Comparison of ENCODE assay signal across 8 mouse cellular contexts in the genomic region with DNA sequence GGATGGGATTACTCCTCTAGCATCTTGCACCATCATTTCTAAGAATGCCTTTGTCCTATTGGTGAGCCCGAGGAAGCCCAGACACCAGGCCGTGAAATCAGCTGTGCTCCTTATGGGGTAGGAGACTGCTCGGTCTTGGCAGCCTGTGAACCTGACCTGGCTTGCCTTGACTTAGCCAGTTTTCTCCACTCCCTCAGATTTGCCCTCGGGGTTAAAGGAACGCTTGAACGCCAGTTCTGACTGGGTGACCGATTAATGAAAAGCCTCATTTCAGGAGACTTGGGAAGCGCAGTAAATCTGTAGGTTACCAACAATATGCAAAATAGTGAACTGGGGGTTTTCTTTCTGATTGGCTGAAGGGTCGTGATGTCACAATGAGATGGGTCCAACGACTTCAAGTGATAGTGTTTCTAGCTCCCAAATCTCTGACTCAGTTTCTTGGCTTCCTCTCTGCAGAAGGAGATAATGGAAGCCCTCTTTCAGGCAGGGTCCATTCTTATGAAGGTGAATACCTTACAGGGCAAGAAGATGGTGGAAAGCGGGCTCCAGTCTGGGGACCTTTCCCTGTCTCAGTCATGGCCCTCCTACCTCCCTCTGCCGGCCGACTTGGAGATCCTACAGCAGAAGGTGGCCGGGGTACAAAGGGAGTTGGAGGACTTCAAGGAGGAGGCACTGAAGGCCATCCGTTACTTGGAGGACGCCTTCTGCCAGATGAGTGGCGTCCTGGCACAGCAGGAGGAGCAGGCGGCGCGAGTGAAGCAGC. TPM values are rescaled to one million over a fixed set of nuclear protein-coding genes. Genes with fewer than 3 reads are reported as not detected.
DNase-seq lines count a peak whose midpoint lies in the region; ATAC-seq lines count a peak whose summit lies in the region.

A gene (plus strand): TSS at position 428 of the 763 bp plus-strand sequence.

- no peaks in the 10 kb centered on the region for H3K36me3 ChIP-seq in heart, embryonic 11.5 days (ENCODE audit: control insufficient read depth, insufficient read depth, low read length)
- no peaks in the 10 kb centered on the region for H3K36me3 ChIP-seq in intestine, embryonic 16.5 days (ENCODE audit: control insufficient read depth, insufficient read depth, low read length)
- no peaks in the 10 kb centered on the region for H3K36me3 ChIP-seq in midbrain, embryonic 10.5 days

- H3K27me3 ChIP-seq in heart, embryonic 11.5 days (ENCODE audit: control insufficient read depth, insufficient read depth, low read length): no peaks in the 10 kb centered on the region
- H3K27me3 ChIP-seq in intestine, embryonic 16.5 days (replicated peaks; ENCODE audit: control insufficient read depth, insufficient read depth, low read length): no peaks in the 10 kb centered on the region
- peaks cover 39% of the 10 kb centered on the region for H3K27me3 ChIP-seq in midbrain, embryonic 10.5 days (ENCODE audit: low read depth, poor library complexity, severe bottlenecking)

- peaks cover 31% of the 10 kb centered on the region for H3K4me1 ChIP-seq in heart, embryonic 11.5 days (ENCODE audit: control insufficient read depth, insufficient read depth, low read length)
- no peaks in the 10 kb centered on the region; the same call in 1 of the 2 replicates for H3K4me1 ChIP-seq in intestine, embryonic 16.5 days (ENCODE audit: control insufficient read depth, insufficient read depth, low read length)
- H3K4me1 ChIP-seq in midbrain, embryonic 10.5 days: peaks cover 78% of the 10 kb centered on the region

- no peak for DNase-seq in heart, postnatal 4 days
- peak; percentile 51 for DNase-seq in midbrain, embryonic 10.5 days (ENCODE audit: low spot score)
- no peak for DNase-seq in adrenal gland, adult 18-20 months (ENCODE audit: low spot score in 2 of 2)
- DNase-seq in ovary, adult 18-20 months (ENCODE audit: low spot score): no peak
- no peak for DNase-seq in spleen, adult 12 weeks (ENCODE audit: low spot score)

- H3K4me2 ChIP-seq in heart, embryonic 11.5 days: peak within 1 kb of the TSS; percentile 60
- peak within 1 kb of the TSS; percentile 14; the same call in 1 of the 2 replicates for H3K4me2 ChIP-seq in intestine, embryonic 16.5 days (ENCODE audit: low read depth, low read length)

- no peak within 1 kb of the TSS for H3K27ac ChIP-seq in heart, embryonic 11.5 days (ENCODE audit: low read depth, low read length)
- H3K27ac ChIP-seq in intestine, embryonic 16.5 days (ENCODE audit: low read length): no peak within 1 kb of the TSS
- peak within 1 kb of the TSS; percentile 87 for H3K27ac ChIP-seq in midbrain, embryonic 10.5 days (replicated peaks)

- ATAC-seq in heart, embryonic 11.5 days (replicated peaks; ENCODE audit: insufficient number of reproducible peaks, low FRiP score, low TSS enrichment): no peak
- ATAC-seq in common myeloid progenitor, adult 5-6 weeks (replicated peaks; ENCODE audit: low read depth, poor library complexity, severe bottlenecking): peak; percentile 47; the same call in 1 of the 2 replicates
- no peak for ATAC-seq in intestine, embryonic 16.5 days

- H3K9me3 ChIP-seq in heart, embryonic 11.5 days (replicated peaks; ENCODE audit: control insufficient read depth, low read length): no peaks in the 10 kb centered on the region
- H3K9me3 ChIP-seq in intestine, embryonic 16.5 days (ENCODE audit: control insufficient read depth, low read length): no peaks in the 10 kb centered on the region
- no peaks in the 10 kb centered on the region for H3K9me3 ChIP-seq in midbrain, embryonic 10.5 days (replicated peaks)

- H3K9ac ChIP-seq in heart, embryonic 11.5 days (ENCODE audit: low read depth, low read length): 0 out of 2 replicates have a peak within 1 kb of the TSS, but pooled peaks have one; percentile 49
- 0 out of 2 replicates have a peak within 1 kb of the TSS, but pooled peaks have one; percentile 8 for H3K9ac ChIP-seq in intestine, embryonic 16.5 days (ENCODE audit: low read depth, low read length)

- 33% methylated on average over 20 of the region's 20 CpGs for WGBS in heart, embryonic 11.5 days (ENCODE audit: insufficient replicate concordance)
- WGBS in intestine, embryonic 16.5 days: 48% methylated on average over 20 of the region's 20 CpGs
- WGBS in midbrain, embryonic 10.5 days: 29% methylated on average over 20 of the region's 20 CpGs

- H3K4me3 ChIP-seq in heart, embryonic 11.5 days (ENCODE audit: low read depth, low read length): peak within 1 kb of the TSS; percentile 6; the same call in 1 of the 2 replicates
- H3K4me3 ChIP-seq in intestine, embryonic 16.5 days (ENCODE audit: low read length): no peak within 1 kb of the TSS
- H3K4me3 ChIP-seq in midbrain, embryonic 10.5 days: peak within 1 kb of the TSS; percentile 52

RNA-seq across cellular contexts. Expression of the gene that starts here (rescaled TPM):
- not detected in 2 replicates for polyA plus RNA-seq in heart, embryonic 11.5 days (2014; fragmentation: Nextera tagmentation; extraction: Ambion mirVana)
- not detected for total RNA-seq in heart, postnatal 4 days (2021)
- not detected in 2 replicates for total RNA-seq in common myeloid progenitor, adult 5-6 weeks (2017)
- not detected in 2 replicates for polyA plus RNA-seq in intestine, embryonic 16.5 days (2015; fragmentation: Nextera tagmentation; extraction: Ambion mirVana)
- 4.7 and 6.0 TPM in 2 replicates for polyA plus RNA-seq in midbrain, embryonic 10.5 days (2016; fragmentation: Nextera tagmentation; extraction: Ambion mirVana)
- total RNA-seq in adrenal gland, adult 18-20 months (2021): not detected

Comparison
In these comparisons a context has a peak if more than half of its experiments do, and no peak if none do; other contexts are left out.
1. Peak in ATAC-seq in common myeloid progenitor, adult 5-6 weeks; RNA of the gene not detected or under 1 TPM.